Mouse (Mus musculus): ENCODE data around the gene Hacl1. TPM values are rescaled to one million over a fixed set of nuclear protein-coding genes. Genes with fewer than 3 reads are reported as not detected.

Hacl1 gene
- polyA plus RNA-seq, 1 experiment = 20.9 TPM

GRCm38 (mm10) chr14:31681291-31681690 is 40.2 kb upstream of the Hacl1 start:
- Histone ChIP-seq H3K9me3 (replicated peaks; ENCODE audit: control insufficient read depth, insufficient read depth, low read length, poor library complexity, severe bottlenecking) (no peaks in the 10 kb centered on the region), H3K4me1 (ENCODE audit: control insufficient read depth, insufficient read depth, low read length) (no peaks in the 10 kb centered on the region), H3K9ac (ENCODE audit: low read depth, poor library complexity, severe bottlenecking) (no peak overlapping the region), H3K27me3 (ENCODE audit: control insufficient read depth, insufficient read depth, low read length, poor library complexity, severe bottlenecking) (no peaks in the 10 kb centered on the region), H3K4me3 (ENCODE audit: low read depth, low read length) (no peak overlapping the region), H3K36me3 (ENCODE audit: control insufficient read depth, insufficient read depth, low read length, poor library complexity, severe bottlenecking) (no peaks in the 10 kb centered on the region), H3K27ac (ENCODE audit: insufficient read depth, low read length) (no peak overlapping the region)
- TF ChIP-seq CTCF (IDR thresholded peaks at IDR 0.05; ENCODE audit: low read depth, low read length) (no peak), POLR2A (IDR thresholded peaks at IDR 0.05; ENCODE audit: insufficient read depth, low read length) (no peak), EP300 (IDR thresholded peaks at IDR 0.05; ENCODE audit: insufficient read depth, low read depth, low read length) (no peak)

- no peaks in the 10 kb centered on the region for H3K4me1 ChIP-seq (ENCODE audit: control insufficient read depth, insufficient read depth, low read length)
- H3K4me3 ChIP-seq (ENCODE audit: low read depth, low read length) = no peak overlapping the region
- H3K9ac ChIP-seq (ENCODE audit: low read depth, poor library complexity, severe bottlenecking) = no peak overlapping the region
- H3K27me3 ChIP-seq (ENCODE audit: control insufficient read depth, insufficient read depth, low read length, poor library complexity, severe bottlenecking) = no peaks in the 10 kb centered on the region
- TF ChIP-seq POLR2A (IDR thresholded peaks at IDR 0.05; ENCODE audit: insufficient read depth, low read length) = no peak
- TF ChIP-seq CTCF (IDR thresholded peaks at IDR 0.05; ENCODE audit: low read depth, low read length) = no peak
- no peak for TF ChIP-seq EP300 (IDR thresholded peaks at IDR 0.05; ENCODE audit: insufficient read depth, low read depth, low read length)
- no peak overlapping the region for H3K27ac ChIP-seq (ENCODE audit: insufficient read depth, low read length)
- H3K36me3 ChIP-seq (ENCODE audit: control insufficient read depth, insufficient read depth, low read length, poor library complexity, severe bottlenecking) = no peaks in the 10 kb centered on the region
- H3K9me3 ChIP-seq (replicated peaks; ENCODE audit: control insufficient read depth, insufficient read depth, low read length, poor library complexity, severe bottlenecking) = no peaks in the 10 kb centered on the region
These were observed 39.6 kb upstream of the Hacl1 start for GRCm38 (mm10) chr14:31680656-31681055.

GRCm38 (mm10) chr14:31671635-31672320 is 30.7 kb upstream of the Hacl1 start:
- H3K27ac ChIP-seq (ENCODE audit: insufficient read depth, low read length) = no peak overlapping the region

GRCm38 (mm10) chr14:31669642-31670490 is 28.8 kb upstream of the Hacl1 start:
- no peak overlapping the region for H3K9ac ChIP-seq (ENCODE audit: low read depth, poor library complexity, severe bottlenecking)
- no peak for TF ChIP-seq CTCF (IDR thresholded peaks at IDR 0.05; ENCODE audit: low read depth, low read length)
- no peak for TF ChIP-seq EP300 (IDR thresholded peaks at IDR 0.05; ENCODE audit: insufficient read depth, low read depth, low read length)
- no peak for TF ChIP-seq POLR2A (IDR thresholded peaks at IDR 0.05; ENCODE audit: insufficient read depth, low read length)
- no peak overlapping the region for H3K27ac ChIP-seq (ENCODE audit: insufficient read depth, low read length)
- H3K4me1 ChIP-seq (ENCODE audit: control insufficient read depth, insufficient read depth, low read length) = no peaks in the 10 kb centered on the region
- no peaks in the 10 kb centered on the region for H3K9me3 ChIP-seq (replicated peaks; ENCODE audit: control insufficient read depth, insufficient read depth, low read length, poor library complexity, severe bottlenecking)
- no peaks in the 10 kb centered on the region for H3K27me3 ChIP-seq (ENCODE audit: control insufficient read depth, insufficient read depth, low read length, poor library complexity, severe bottlenecking)
- no peaks in the 10 kb centered on the region for H3K36me3 ChIP-seq (ENCODE audit: control insufficient read depth, insufficient read depth, low read length, poor library complexity, severe bottlenecking)
- no peak overlapping the region for H3K4me3 ChIP-seq (ENCODE audit: low read depth, low read length)

More at GRCm38 (mm10) chr14:31671635-31672320, 30.7 kb upstream of the Hacl1 start:
- H3K36me3 ChIP-seq (ENCODE audit: control insufficient read depth, insufficient read depth, low read length, poor library complexity, severe bottlenecking) = no peaks in the 10 kb centered on the region
- no peak overlapping the region for H3K9ac ChIP-seq (ENCODE audit: low read depth, poor library complexity, severe bottlenecking)
- no peaks in the 10 kb centered on the region for H3K4me1 ChIP-seq (ENCODE audit: control insufficient read depth, insufficient read depth, low read length)
- TF ChIP-seq EP300 (IDR thresholded peaks at IDR 0.05; ENCODE audit: insufficient read depth, low read depth, low read length) (no peak), CTCF (IDR thresholded peaks at IDR 0.05; ENCODE audit: low read depth, low read length) (no peak), POLR2A (IDR thresholded peaks at IDR 0.05; ENCODE audit: insufficient read depth, low read length) (no peak)
- H3K4me3 ChIP-seq (ENCODE audit: low read depth, low read length) = no peak overlapping the region
- H3K27me3 ChIP-seq (ENCODE audit: control insufficient read depth, insufficient read depth, low read length, poor library complexity, severe bottlenecking) = no peaks in the 10 kb centered on the region
- H3K9me3 ChIP-seq (replicated peaks; ENCODE audit: control insufficient read depth, insufficient read depth, low read length, poor library complexity, severe bottlenecking) = no peaks in the 10 kb centered on the region

GRCm38 (mm10) chr14:31669161-31669611 is 28.1 kb upstream of the Hacl1 start:
- Histone ChIP-seq H3K4me1 (ENCODE audit: control insufficient read depth, insufficient read depth, low read length) (no peaks in the 10 kb centered on the region), H3K27ac (ENCODE audit: insufficient read depth, low read length) (no peak overlapping the region), H3K27me3 (ENCODE audit: control insufficient read depth, insufficient read depth, low read length, poor library complexity, severe bottlenecking) (no peaks in the 10 kb centered on the region), H3K9ac (ENCODE audit: low read depth, poor library complexity, severe bottlenecking) (no peak overlapping the region), H3K9me3 (replicated peaks; ENCODE audit: control insufficient read depth, insufficient read depth, low read length, poor library complexity, severe bottlenecking) (no peaks in the 10 kb centered on the region), H3K4me3 (ENCODE audit: low read depth, low read length) (no peak overlapping the region), H3K36me3 (ENCODE audit: control insufficient read depth, insufficient read depth, low read length, poor library complexity, severe bottlenecking) (no peaks in the 10 kb centered on the region)
- TF ChIP-seq POLR2A (IDR thresholded peaks at IDR 0.05; ENCODE audit: insufficient read depth, low read length) = no peak
- TF ChIP-seq EP300 (IDR thresholded peaks at IDR 0.05; ENCODE audit: insufficient read depth, low read depth, low read length) = no peak
- no peak for TF ChIP-seq CTCF (IDR thresholded peaks at IDR 0.05; ENCODE audit: low read depth, low read length)

- TF ChIP-seq EP300 (IDR thresholded peaks at IDR 0.05; ENCODE audit: insufficient read depth, low read depth, low read length) (no peak), CTCF (IDR thresholded peaks at IDR 0.05; ENCODE audit: low read depth, low read length) (no peak), POLR2A (IDR thresholded peaks at IDR 0.05; ENCODE audit: insufficient read depth, low read length) (no peak)
- Histone ChIP-seq H3K27me3 (ENCODE audit: control insufficient read depth, insufficient read depth, low read length, poor library complexity, severe bottlenecking) (no peaks in the 10 kb centered on the region), H3K27ac (ENCODE audit: insufficient read depth, low read length) (no peak overlapping the region), H3K9ac (ENCODE audit: low read depth, poor library complexity, severe bottlenecking) (no peak overlapping the region), H3K36me3 (ENCODE audit: control insufficient read depth, insufficient read depth, low read length, poor library complexity, severe bottlenecking) (no peaks in the 10 kb centered on the region), H3K9me3 (replicated peaks; ENCODE audit: control insufficient read depth, insufficient read depth, low read length, poor library complexity, severe bottlenecking) (no peaks in the 10 kb centered on the region), H3K4me3 (ENCODE audit: low read depth, low read length) (no peak overlapping the region), H3K4me1 (ENCODE audit: control insufficient read depth, insufficient read depth, low read length) (no peaks in the 10 kb centered on the region)
These were observed 27.2 kb upstream of the Hacl1 start for GRCm38 (mm10) chr14:31668326-31668725.

Data from ES-Bruce4 (cell line).